Mouse (Mus musculus): ENCODE data around the gene Fbxo2.
"Not testable (repeated sequence)": the region's sequence is repeated elsewhere in the genome, so short reads cannot be mapped to it uniquely, and the experiment has no call there.

The Fbxo2 gene

GRCm38 (mm10) chr4:148160436-148161390 is at the start of gene Fbxo2, which contains the start of gene Fbxo44:
Fbxo2 (plus strand) TSS chr4:148160621.
Fbxo44 (minus strand) TSS chr4:148160482.
- DNase-seq (ENCODE audit: low spot score in 2 of 2) = no peak

DNA sequence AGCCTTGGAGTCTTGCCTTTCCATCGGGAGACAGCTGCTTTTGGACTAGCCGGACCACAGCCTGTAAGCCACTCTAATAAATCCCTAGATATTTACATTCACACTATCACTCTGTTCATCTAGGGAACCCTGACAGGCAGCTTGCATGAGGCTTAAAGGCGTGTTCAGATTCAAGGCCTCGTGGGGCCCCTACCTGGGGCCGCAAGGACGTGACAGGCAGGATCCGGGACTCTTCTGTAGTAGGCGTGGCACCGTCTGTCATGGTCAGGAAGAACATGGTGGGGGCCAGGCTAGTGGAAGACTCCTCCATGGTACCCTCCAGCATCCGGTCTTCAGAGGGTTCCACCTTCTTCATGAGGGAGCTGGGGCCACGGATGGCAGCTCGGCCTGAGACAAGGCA is 47.9 kb upstream of the Fbxo2 start:
- no peak for DNase-seq (ENCODE audit: low spot score in 2 of 2)

GRCm38 (mm10) chr4:148114758-148115391 is 45.5 kb upstream of the Fbxo2 start:
- DNase-seq (ENCODE audit: low spot score in 2 of 2) = peak; percentile 72 to 78

- DNase-seq (ENCODE audit: low spot score in 2 of 2) = peak in 1 of 2 experiments; percentile 37
These were observed 45.0 kb upstream of the Fbxo2 start for GRCm38 (mm10) chr4:148115467-148115866.

DNA sequence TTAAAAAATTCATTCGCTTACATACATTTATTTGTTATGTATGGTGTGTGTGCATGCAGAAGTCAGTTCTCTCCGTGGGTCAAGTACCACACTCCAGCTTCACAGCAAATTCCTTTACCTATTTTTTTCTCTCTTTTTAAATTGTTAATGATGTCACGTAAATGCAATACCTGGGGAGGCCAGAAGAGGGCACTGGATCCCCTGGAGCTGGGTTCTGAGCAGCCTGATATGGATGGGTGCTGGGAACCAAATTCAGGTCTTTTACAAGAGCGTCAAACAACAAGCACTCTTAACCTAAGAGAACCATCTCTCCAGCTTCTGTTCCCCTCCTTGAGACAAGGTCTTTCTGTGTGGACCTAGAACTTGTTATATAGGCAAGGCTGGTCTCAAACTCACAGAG is 43.8 kb upstream of the Fbxo2 start:
- DNase-seq (ENCODE audit: low spot score in 2 of 2) = no peak

- no peak for DNase-seq (ENCODE audit: low spot score in 2 of 2)
These were observed 43.0 kb upstream of the Fbxo2 start for GRCm38 (mm10) chr4:148117392-148117791.

GRCm38 (mm10) chr4:148119578-148119977 is 40.8 kb upstream of the Fbxo2 start:
- DNase-seq (ENCODE audit: low spot score in 2 of 2) = not testable (repeated sequence)

DNA sequence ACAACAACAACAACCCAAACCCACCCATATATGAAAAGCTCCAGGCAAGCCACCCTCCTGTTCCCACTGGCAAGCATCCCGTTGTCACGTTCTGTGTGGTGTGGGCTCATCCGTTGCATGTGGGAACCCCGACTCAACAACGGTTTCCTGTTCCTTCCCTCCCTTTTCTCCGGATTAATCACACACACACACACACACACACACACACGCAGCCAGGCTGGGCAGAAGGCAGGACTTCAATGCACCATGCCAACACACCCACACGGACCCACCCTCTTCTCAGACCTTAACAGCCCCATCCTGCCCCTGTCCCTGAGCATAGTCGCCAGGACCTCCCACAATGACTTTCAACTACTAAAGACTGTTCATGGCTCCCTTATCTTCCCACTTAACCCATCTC is 39.9 kb upstream of the Fbxo2 start:
- no peak for DNase-seq (ENCODE audit: low spot score in 2 of 2)

GRCm38 (mm10) chr4:148121362-148121761 is 39.1 kb upstream of the Fbxo2 start:
- no peak for DNase-seq (ENCODE audit: low spot score in 2 of 2)

- DNase-seq (ENCODE audit: low spot score in 2 of 2) = no peak
These were observed 38.3 kb upstream of the Fbxo2 start for GRCm38 (mm10) chr4:148121982-148122693.

DNA sequence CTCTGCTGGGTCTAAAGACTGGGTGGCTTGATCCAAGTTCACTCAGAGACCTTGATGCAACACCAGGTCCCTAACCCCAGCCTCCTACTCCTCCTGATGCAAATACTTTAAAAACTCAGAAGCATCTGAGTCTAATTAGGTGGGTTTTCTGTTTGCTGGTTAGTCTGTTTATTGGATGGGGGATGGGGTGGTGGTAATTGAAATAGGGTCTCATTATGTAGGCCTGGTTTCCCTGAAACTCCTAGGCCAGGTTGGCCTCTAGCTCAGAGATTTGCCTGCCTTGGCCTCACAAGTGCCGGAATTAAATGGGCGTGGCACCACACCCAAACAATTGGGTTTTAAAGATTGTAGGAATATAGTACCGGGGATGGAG is 37.7 kb upstream of the Fbxo2 start:
- DNase-seq (ENCODE audit: low spot score in 2 of 2) = no peak

- no peak for DNase-seq (ENCODE audit: low spot score in 2 of 2)
These were observed 32.2 kb upstream of the Fbxo2 start for GRCm38 (mm10) chr4:148128241-148128640.

DNA sequence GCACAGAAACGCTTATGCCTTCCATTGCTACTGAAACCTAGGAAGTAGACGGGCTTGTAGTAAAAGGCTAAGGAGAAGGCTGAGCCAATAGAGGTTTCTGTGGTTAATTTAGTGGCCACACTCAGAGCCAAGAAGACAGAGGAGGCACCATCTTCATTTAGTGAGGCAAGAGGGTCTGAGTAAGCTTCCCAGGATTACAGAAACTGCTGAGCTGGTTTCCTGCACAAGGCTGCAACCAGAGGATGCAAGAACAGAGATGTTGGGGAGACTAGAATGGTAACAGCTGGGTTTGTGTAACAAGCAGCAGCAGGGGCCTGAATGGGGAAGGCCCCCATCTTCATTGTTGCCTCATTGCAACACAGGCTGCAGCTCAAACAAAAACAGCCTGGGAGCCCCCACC is 31.7 kb upstream of the Fbxo2 start:
- DNase-seq (ENCODE audit: low spot score in 2 of 2) = no peak

- no peak for DNase-seq (ENCODE audit: low spot score in 2 of 2)
These were observed 30.3 kb upstream of the Fbxo2 start, which contains the start of gene Mad2l2 for GRCm38 (mm10) chr4:148130133-148130532. Mad2l2 (plus strand) TSS chr4:148130384.

GRCm38 (mm10) chr4:148130561-148131413 is 29.6 kb upstream of the Fbxo2 start, which contains the start of gene Draxin:
Draxin (minus strand) TSS chr4:148130698.
- DNase-seq (ENCODE audit: low spot score in 2 of 2) = no peak

- DNase-seq (ENCODE audit: low spot score in 2 of 2) = no peak
These were observed 28.8 kb upstream of the Fbxo2 start for GRCm38 (mm10) chr4:148131497-148132081.

- DNase-seq (ENCODE audit: low spot score in 2 of 2) = no peak
These were observed 25.4 kb upstream of the Fbxo2 start for GRCm38 (mm10) chr4:148134988-148135387.

GRCm38 (mm10) chr4:148137503-148137902 is 22.9 kb upstream of the Fbxo2 start:
- DNase-seq (ENCODE audit: low spot score in 2 of 2) = no peak

- DNase-seq (ENCODE audit: low spot score in 2 of 2) = no peak
These were observed 20.7 kb upstream of the Fbxo2 start for GRCm38 (mm10) chr4:148139767-148140097.

DNA sequence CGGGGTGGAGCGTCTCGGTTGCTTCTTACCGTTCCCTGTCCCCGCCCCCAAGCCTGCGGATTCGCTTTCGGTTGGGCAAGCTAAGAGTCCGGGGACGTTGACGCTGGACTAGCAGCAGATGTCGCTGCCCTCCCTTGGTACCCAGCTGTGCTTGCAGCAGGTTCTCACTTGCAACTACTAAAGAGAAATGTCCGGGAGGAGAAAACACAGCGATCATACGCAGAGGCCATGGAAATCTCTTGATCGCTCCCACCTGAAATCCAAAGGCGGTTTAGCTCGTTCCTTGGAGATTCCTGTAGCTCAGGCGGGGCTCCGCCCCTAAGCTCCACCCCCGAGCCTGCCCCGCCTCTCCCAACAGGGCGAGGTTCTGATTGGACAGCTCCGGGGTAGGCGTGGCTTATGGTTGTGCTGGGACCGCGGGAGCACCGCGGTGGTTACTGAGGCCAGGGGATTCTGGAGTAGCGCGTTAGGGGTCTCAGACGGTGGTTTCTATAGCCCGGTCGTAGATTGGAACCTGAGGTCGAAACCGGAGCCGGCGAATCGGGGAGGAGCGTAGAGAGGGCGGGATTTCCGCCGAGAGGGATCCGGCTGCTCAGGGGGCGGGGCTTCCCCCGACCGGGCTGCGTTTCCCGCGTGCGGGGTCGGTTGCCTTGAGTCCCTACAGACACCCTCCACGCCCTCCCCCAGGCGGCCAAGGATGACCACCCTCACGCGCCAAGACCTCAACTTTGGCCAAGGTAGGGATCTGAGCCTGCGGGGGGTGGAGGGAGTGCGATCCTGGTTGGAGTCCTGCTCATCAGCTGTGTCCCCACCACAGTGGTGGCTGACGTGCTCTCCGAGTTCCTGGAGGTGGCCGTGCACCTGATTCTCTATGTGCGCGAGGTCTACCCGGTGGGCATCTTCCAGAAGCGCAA is 20.1 kb upstream of the Fbxo2 start:
- DNase-seq (ENCODE audit: low spot score in 2 of 2) = peak; percentile 89 to 95

All from urinary bladder, adult 18-20 months (tissue).